Mouse (Mus musculus) heart, adult 2 months (tissue): ENCODE measurements around the gene Slc4a4. TPM values are rescaled to one million over a fixed set of nuclear protein-coding genes. Genes with fewer than 3 reads are reported as not detected.
A peak's percentile ranks its signal among the peaks of the same experiment; 100 is the strongest.

Source experiments
- DNase-seq, 2 experiments: peaks; one replicate each; pipeline ENCODE4 v3.0.0; 2021
- H3K27ac ChIP-seq: fragments of 200-600 bp; 2 replicates; pipeline ENCODE4 v1.8.1; 2022
- H3K27me3 ChIP-seq: fragments of 200-500 bp; 2 replicates; pipeline ENCODE4 v1.6.1; 2012; ENCODE audit warnings: mild to moderate bottlenecking, low read length, inconsistent platforms, mixed read lengths; ENCODE audit not compliant: control insufficient read depth, insufficient read depth
- H3K36me3 ChIP-seq: fragments of 200-500 bp; 2 replicates; pipeline ENCODE4 v1.6.1; 2012; ENCODE audit warnings: low read length, inconsistent platforms; ENCODE audit not compliant: control insufficient read depth, insufficient read depth
- H3K4me1 ChIP-seq: fragments of 200-500 bp; 2 replicates; pipeline ENCODE4 v1.6.1; 2011; ENCODE audit warnings: low read length; ENCODE audit not compliant: control insufficient read depth, insufficient read depth
- H3K4me3 ChIP-seq: fragments of 200-600 bp; 2 replicates; pipeline ENCODE4 v1.8.1; 2022
- H3K79me2 ChIP-seq: fragments of 200-500 bp; replicated peaks from 2 replicates; pipeline ENCODE4 v1.6.1; 2012; ENCODE audit warnings: mild to moderate bottlenecking, inconsistent platforms, low read length, moderate library complexity, mixed read lengths; ENCODE audit not compliant: control insufficient read depth, insufficient read depth
- H3K9ac ChIP-seq: fragments of 200-500 bp; 2 replicates; pipeline ENCODE4 v1.6.1; 2012; ENCODE audit warnings: low read depth, mild to moderate bottlenecking, control low read depth, inconsistent platforms, low read length, mixed read lengths
- CTCF ChIP-seq: fragments of 200-600 bp; IDR thresholded peaks from 2 replicates; pipeline ENCODE4 v1.8.1; 2022; ENCODE audit warnings: antibody characterized with exemption, mild to moderate bottlenecking, moderate library complexity
- EP300 ChIP-seq: fragments of 200-500 bp; IDR thresholded peaks from 2 replicates; pipeline ENCODE4 v1.6.1; 2011; ENCODE audit warnings: low read depth, low read length, control low read depth; ENCODE audit not compliant: insufficient read depth
- POLR2A ChIP-seq: fragments of 200-500 bp; IDR thresholded peaks from 2 replicates; pipeline ENCODE4 v1.6.1; 2011; ENCODE audit warnings: mild to moderate bottlenecking, low read depth, low read length, control low read depth; ENCODE audit not compliant: insufficient read depth
- WGBS: fragments of 180-500 bp; shearing (Covaris S2); methylation state at CpG from one replicate; pipeline ENCODE4 v1.1.7; 2018; 5-methylcytosine and 5-hydroxymethylcytosine counted together
- intact Hi-C: fragments of 180-260 bp; cut with DNase I; formaldehyde crosslinking; loops from one replicate; pipeline ENCODE4 v1.15.1; 2025
- polyA plus RNA-seq: library from polyadenylated mRNA; depleted of rRNA; stranded (reverse); fragments of >200 nt; gene quantifications from 2 replicates; pipeline ENCODE4 v1.2.3, GENCODE M21; 2012
- total RNA-seq, 2 experiments: library from RNA; stranded (reverse); gene quantifications; 2 replicates each; pipeline ENCODE4 v1.2.3; 2021

Slc4a4 gene
- total and polyA plus RNA-seq, 3 experiments: 4.9 to 25.5 (median 19.4) TPM

DNA sequence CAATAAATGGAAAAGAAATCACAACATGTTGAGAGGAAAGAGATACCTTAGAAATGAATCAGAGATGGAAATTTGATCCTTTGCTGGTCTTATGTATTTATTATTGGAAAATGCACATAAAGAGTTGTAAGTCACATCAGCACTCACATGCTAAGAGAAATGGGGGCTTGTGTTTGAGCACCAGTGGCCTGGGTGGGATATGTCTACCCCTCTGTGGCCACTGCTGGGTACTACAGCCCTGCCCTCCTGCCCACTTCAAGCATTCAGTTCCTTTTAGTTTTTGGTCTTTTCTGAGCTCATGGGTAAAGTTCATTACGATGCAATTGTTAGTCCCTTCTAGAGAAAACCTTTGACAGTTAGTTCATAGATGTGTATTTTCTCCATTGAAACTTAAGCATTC lies 335.0 kb downstream of the Slc4a4 start:
- H3K79me2 ChIP-seq: no peaks in the 10 kb centered on the region
- no peaks in the 10 kb centered on the region for H3K4me1 ChIP-seq
- no peak for DNase-seq
- peak; percentile 77 for TF ChIP-seq CTCF
- no peak for TF ChIP-seq POLR2A
- 0 out of 2 replicates have a peak, but pooled peaks have one; percentile 22 for TF ChIP-seq EP300
- intact Hi-C loops: loop anchor here (1.0 to 5.0 kb wide), 3 partner anchors 293 to 429 kb away; no protein-coding TSS in a partner anchor
- H3K27me3 ChIP-seq: no peaks in the 10 kb centered on the region
- H3K36me3 ChIP-seq: no peaks in the 10 kb centered on the region
- H3K9ac ChIP-seq: no peak overlapping the region
- no peak overlapping the region for H3K4me3 ChIP-seq
- no peak overlapping the region for H3K27ac ChIP-seq
- WGBS: 49% methylated on average over 1 of the region's 1 CpGs

- Histone ChIP-seq H3K9ac (no peak overlapping the region), H3K4me3 (no peak overlapping the region)
Measured at GRCm38 (mm10) chr5:89223061-89223740, 336.6 kb downstream of the Slc4a4 start.

GRCm38 (mm10) chr5:89223744-89224368 lies 337.2 kb downstream of the Slc4a4 start:
- Histone ChIP-seq H3K9ac (no peak overlapping the region), H3K27me3 (no peaks in the 10 kb centered on the region), H3K27ac (no peak overlapping the region), H3K4me3 (no peak overlapping the region), H3K4me1 (no peaks in the 10 kb centered on the region), H3K36me3 (no peaks in the 10 kb centered on the region), H3K79me2 (no peaks in the 10 kb centered on the region)
- DNase-seq: no peak
- no peak for TF ChIP-seq POLR2A
- no peak for TF ChIP-seq CTCF
- no peak for TF ChIP-seq EP300
- 73% methylated on average over 9 of the region's 9 CpGs for WGBS
- intact Hi-C loops: loop anchor here (5.0 kb wide), 1 partner anchor 432 kb away; no protein-coding TSS in a partner anchor

More at GRCm38 (mm10) chr5:89223061-89223740, 336.6 kb downstream of the Slc4a4 start:
- no peak for DNase-seq
- H3K27ac ChIP-seq: no peak overlapping the region
- intact Hi-C loops: loop anchor here (5.0 kb wide), 1 partner anchor 431 kb away; no protein-coding TSS in a partner anchor
- TF ChIP-seq EP300 (no peak), POLR2A (no peak), CTCF (no peak)
- no peaks in the 10 kb centered on the region for H3K36me3 ChIP-seq
- WGBS: 62% methylated on average over 10 of the region's 10 CpGs
- H3K79me2 ChIP-seq: no peaks in the 10 kb centered on the region
- H3K27me3 ChIP-seq: no peaks in the 10 kb centered on the region
- H3K4me1 ChIP-seq: no peaks in the 10 kb centered on the region

GRCm38 (mm10) chr5:89227948-89228347 lies 341.3 kb downstream of the Slc4a4 start:
- H3K27me3 ChIP-seq: no peaks in the 10 kb centered on the region; the same call in 1 of the 2 replicates
- no peak overlapping the region for H3K9ac ChIP-seq
- no peak overlapping the region for H3K27ac ChIP-seq
- H3K79me2 ChIP-seq: no peaks in the 10 kb centered on the region
- 73% methylated on average over 2 of the region's 2 CpGs for WGBS
- no peaks in the 10 kb centered on the region for H3K36me3 ChIP-seq
- TF ChIP-seq CTCF: peak; percentile 44
- no peak for TF ChIP-seq EP300
- no peak overlapping the region for H3K4me3 ChIP-seq
- intact Hi-C loops: no loop called here
- H3K4me1 ChIP-seq: no peaks in the 10 kb centered on the region
- no peak for DNase-seq

DNA sequence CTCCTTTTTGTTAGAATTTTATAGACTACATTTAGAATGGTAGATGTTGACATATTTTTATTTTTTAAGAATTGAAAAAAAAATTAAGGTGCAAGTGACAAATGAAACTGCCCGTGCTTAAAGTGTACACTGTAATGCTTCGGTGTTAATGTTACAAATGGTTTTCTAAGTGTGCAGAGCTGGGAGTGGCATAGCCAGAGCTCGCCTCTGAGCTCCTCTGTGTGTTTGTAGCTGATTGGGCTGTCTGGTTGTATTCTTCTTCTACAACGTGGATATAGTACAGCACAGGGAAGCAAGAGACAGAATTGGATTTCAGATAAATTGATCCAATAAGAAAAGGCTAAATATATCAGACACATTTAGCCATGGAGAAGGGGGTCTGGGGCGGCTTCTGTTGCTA lies 343.0 kb downstream of the Slc4a4 start:
- Histone ChIP-seq H3K27me3 (no peaks in the 10 kb centered on the region; the same call in 1 of the 2 replicates), H3K27ac (no peak overlapping the region), H3K9ac (no peak overlapping the region), H3K4me1 (no peaks in the 10 kb centered on the region), H3K79me2 (no peaks in the 10 kb centered on the region), H3K36me3 (no peaks in the 10 kb centered on the region), H3K4me3 (no peak overlapping the region)
- DNase-seq: no peak
- intact Hi-C loops: loop anchor here (10.0 kb wide), 1 partner anchor 155 kb away; no protein-coding TSS in a partner anchor
- TF ChIP-seq EP300: no peak
- TF ChIP-seq CTCF: no peak
- no peak for TF ChIP-seq POLR2A
- 80% methylated on average over 5 of the region's 5 CpGs for WGBS

- H3K27me3 ChIP-seq: no peaks in the 10 kb centered on the region; the same call in 1 of the 2 replicates
- no peaks in the 10 kb centered on the region for H3K4me1 ChIP-seq
- H3K9ac ChIP-seq: no peak overlapping the region
- intact Hi-C loops: loop anchor here (10.0 kb wide), 1 partner anchor 152 kb away; no protein-coding TSS in a partner anchor
- no peak for TF ChIP-seq CTCF
- TF ChIP-seq POLR2A: no peak
- no peak overlapping the region for H3K4me3 ChIP-seq
- no peaks in the 10 kb centered on the region for H3K79me2 ChIP-seq
- no peak for DNase-seq
- whole genome bisulfite sequencing: 71% methylated on average over 7 of the region's 7 CpGs
- H3K27ac ChIP-seq: no peak overlapping the region
- H3K36me3 ChIP-seq: no peaks in the 10 kb centered on the region
Measured at GRCm38 (mm10) chr5:89232313-89232712, 345.7 kb downstream of the Slc4a4 start.
